Mouse (Mus musculus) G1E-ER4 (cell line): ENCODE data around the gene Maats1. TPM values are rescaled to one million over a fixed set of nuclear protein-coding genes. Genes with fewer than 3 reads are reported as not detected.

ENCODE experiments used
- GATA1 ChIP-seq: IDR thresholded peaks from one replicate; pipeline ENCODE4 v1.8.0; 2012; ENCODE audit warnings: low read length, inconsistent platforms
- polyA plus RNA-seq: library from polyadenylated mRNA; stranded (reverse); fragments of >175 nt; gene quantifications from 2 replicates; pipeline ENCODE4 v1.2.3, GENCODE M21; 2012

Maats1 gene
- polyA plus RNA-seq, 1 experiment: not detected

GRCm38 (mm10) chr16:38329340-38329739, 12.6 kb downstream of the Maats1 start:
- TF ChIP-seq GATA1: no peak

- no peak for TF ChIP-seq GATA1
Measured at GRCm38 (mm10) chr16:38326778-38327397, 15.1 kb downstream of the Maats1 start.

- no peak for TF ChIP-seq GATA1
Measured at GRCm38 (mm10) chr16:38324311-38324710, 17.6 kb downstream of the Maats1 start.

GRCm38 (mm10) chr16:38321452-38321935, 20.4 kb downstream of the Maats1 start:
- no peak for TF ChIP-seq GATA1

- no peak for TF ChIP-seq GATA1
Measured at GRCm38 (mm10) chr16:38319087-38319486, 22.9 kb downstream of the Maats1 start.

GRCm38 (mm10) chr16:38318492-38318891, 23.5 kb downstream of the Maats1 start:
- TF ChIP-seq GATA1: no peak

GRCm38 (mm10) chr16:38308195-38308594, 33.7 kb downstream of the Maats1 start:
- TF ChIP-seq GATA1: no peak

GRCm38 (mm10) chr16:38307651-38308050, 34.3 kb downstream of the Maats1 start:
- no peak for TF ChIP-seq GATA1

GRCm38 (mm10) chr16:38307221-38307605, 34.7 kb downstream of the Maats1 start:
- TF ChIP-seq GATA1: no peak

GRCm38 (mm10) chr16:38306571-38307220, 35.2 kb downstream of the Maats1 start:
- no peak for TF ChIP-seq GATA1

GRCm38 (mm10) chr16:38304460-38305194, 37.3 kb downstream of the Maats1 start:
- TF ChIP-seq GATA1: no peak

- no peak for TF ChIP-seq GATA1
Measured at GRCm38 (mm10) chr16:38302367-38302766, 39.6 kb downstream of the Maats1 start.

- no peak for TF ChIP-seq GATA1
Measured at GRCm38 (mm10) chr16:38298410-38298809, 43.5 kb downstream of the Maats1 start.

- TF ChIP-seq GATA1: no peak
Measured at GRCm38 (mm10) chr16:38295349-38295930, 46.5 kb downstream of the Maats1 start.

GRCm38 (mm10) chr16:38294685-38295348, 47.1 kb downstream of the Maats1 start, which contains the start of gene Nr1i2:
TSS of gene Nr1i2 (minus strand) at chr16:38294824.
- TF ChIP-seq GATA1: no peak
